Mouse (Mus musculus): Measurements from ENCODE around the gene Tmem259.

GRCm38 (mm10) chr10:80002829-80003228, 18.7 kb upstream of the Tmem259 start:
- no peak for TF ChIP-seq CTCF (conservative IDR thresholded peaks at IDR 0.05; ENCODE audit: insufficient read depth, insufficient read length, low read depth, low read length)
- TF ChIP-seq POLR2A (IDR thresholded peaks at IDR 0.05; ENCODE audit: low read depth, low read length), result no peak
